Comparison of ENCODE assay signal across 8 mouse cellular contexts in genomic region chr2:4017528-4018288, GRCm38 (mm10). TPM values are rescaled to one million over a fixed set of nuclear protein-coding genes. Genes with fewer than 3 reads are reported as not detected.
DNase-seq lines count a peak whose midpoint lies in the region; ATAC-seq lines count a peak whose summit lies in the region.

Frmd4a (plus strand) TSS chr2:4017717.

- no peak within 1 kb of the TSS; the same call in 1 of the 2 replicates for H3K9ac ChIP-seq in midbrain, embryonic 12.5 days (replicated peaks)

- 0 out of 2 replicates have a peak within 1 kb of the TSS, but pooled peaks have one; percentile 52 for H3K27ac ChIP-seq in heart, embryonic 10.5 days
- peak within 1 kb of the TSS; percentile 69 for H3K27ac ChIP-seq in midbrain, embryonic 12.5 days (replicated peaks)

- peak; percentile 6 for DNase-seq in kidney, postnatal 10 days
- no peak for DNase-seq in kidney, adult 18-20 months
- DNase-seq in cerebellum, postnatal 36 days = peak; percentile 6
- no peak for DNase-seq in heart, embryonic 10.5 days (ENCODE audit: low spot score)
- DNase-seq in layer of hippocampus, adult 9-11 months = peak; percentile 47
- no peak for DNase-seq in thymus, postnatal 14 days
- DNase-seq in embryo, embryonic 10 days (ENCODE audit: low spot score) = no peak

- H3K4me1 ChIP-seq in heart, embryonic 10.5 days = peaks cover 13% of the 10 kb centered on the region
- peaks cover 19% of the 10 kb centered on the region; the same call in 1 of the 2 replicates for H3K4me1 ChIP-seq in midbrain, embryonic 12.5 days

- no peaks in the 10 kb centered on the region for H3K9me3 ChIP-seq in heart, embryonic 10.5 days
- no peaks in the 10 kb centered on the region for H3K9me3 ChIP-seq in midbrain, embryonic 12.5 days

- no peaks in the 10 kb centered on the region for H3K27me3 ChIP-seq in heart, embryonic 10.5 days (ENCODE audit: insufficient read depth, poor library complexity, severe bottlenecking)
- H3K27me3 ChIP-seq in midbrain, embryonic 12.5 days = no peaks in the 10 kb centered on the region

- 0 out of 2 replicates have a peak, but pooled peaks have one; percentile 3 for ATAC-seq in midbrain, embryonic 12.5 days (ENCODE audit: low FRiP score, low read depth)

- 0 out of 2 replicates have a peak within 1 kb of the TSS, but pooled peaks have one; percentile 20 for H3K4me3 ChIP-seq in heart, embryonic 10.5 days
- peak within 1 kb of the TSS; percentile 15; the same call in 1 of the 2 replicates for H3K4me3 ChIP-seq in midbrain, embryonic 12.5 days

- peak within 1 kb of the TSS; percentile 43 for H3K4me2 ChIP-seq in midbrain, embryonic 12.5 days (replicated peaks)

- H3K36me3 ChIP-seq in heart, embryonic 10.5 days = no peaks in the 10 kb centered on the region
- no peaks in the 10 kb centered on the region for H3K36me3 ChIP-seq in midbrain, embryonic 12.5 days

- WGBS in heart, embryonic 10.5 days = 51% methylated on average over 8 of the region's 8 CpGs
- 57% methylated on average over 8 of the region's 8 CpGs for WGBS in midbrain, embryonic 12.5 days

RNA-seq across cellular contexts. Expression of gene Frmd4a, which starts in this region (rescaled TPM):
- polyA plus RNA-seq in heart, embryonic 10.5 days (2016; fragmentation: Nextera tagmentation; extraction: Ambion mirVana) = 19.4 and 29.4 TPM in 2 replicates
- polyA plus RNA-seq in midbrain, embryonic 12.5 days (2016; fragmentation: Nextera tagmentation; extraction: Ambion mirVana) = 52.8 and 56.3 TPM in 2 replicates

Comparison
In these comparisons a context has a peak if more than half of its experiments do, and no peak if none do; other contexts are left out.
1. DNase-seq: peak in kidney, postnatal 10 days (single experiment), cerebellum, postnatal 36 days (2 of 2) and layer of hippocampus, adult 9-11 months (single experiment); none in kidney, adult 18-20 months (single experiment), heart, embryonic 10.5 days (single experiment), thymus, postnatal 14 days (single experiment) and embryo, embryonic 10 days (single experiment).